Mouse (Mus musculus): ENCODE measurements around the gene BC029722. TPM values are rescaled to one million over a fixed set of nuclear protein-coding genes. Genes with fewer than 3 reads are reported as not detected.

The BC029722 gene
- total RNA-seq, 1 experiment = 7.0 TPM

DNA sequence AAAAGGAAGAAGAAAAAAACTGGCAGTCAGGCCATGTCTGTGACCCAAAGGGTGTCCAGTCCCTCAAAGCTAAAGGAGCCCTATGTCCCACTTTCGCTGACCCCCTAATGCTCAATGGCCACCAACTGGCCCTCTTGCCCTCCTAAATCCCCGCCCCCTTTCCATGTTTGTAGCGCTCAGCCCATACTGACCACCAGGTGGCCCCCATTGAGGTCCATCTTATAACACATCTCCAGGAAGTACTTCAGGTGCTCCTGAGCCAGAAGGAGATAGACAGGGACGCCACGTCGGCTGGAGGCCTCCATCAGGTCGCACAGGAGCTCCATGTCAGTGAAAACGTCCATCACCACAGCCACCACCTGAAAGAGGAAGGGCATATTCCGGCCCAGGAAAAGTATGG, 12.1 kb upstream of the BC029722 start:
- no peaks in the 10 kb centered on the region for H3K36me3 ChIP-seq (ENCODE audit: control insufficient read depth, insufficient read depth, low read length, poor library complexity, severe bottlenecking)
- TF ChIP-seq ZC3H11A (IDR thresholded peaks at IDR 0.05; ENCODE audit: borderline replicate concordance, low read depth, low read length) = no peak
- no peak for TF ChIP-seq CHD2 (IDR thresholded peaks at IDR 0.05; ENCODE audit: low read depth, low read length)
- TF ChIP-seq HCFC1 (IDR thresholded peaks at IDR 0.05; ENCODE audit: borderline replicate concordance, insufficient read depth, low read length) = no peak
- TF ChIP-seq ZNF384 (IDR thresholded peaks at IDR 0.05; ENCODE audit: low read depth, low read length) = no peak
- no peak for TF ChIP-seq MAFK (IDR thresholded peaks at IDR 0.05; ENCODE audit: insufficient read depth, low read depth, low read length)
- in situ Hi-C loops (cut with MboI; ENCODE audit: low sequenced_read_pairs in 2 of 2, unreplicated experiment in 2 of 2) = loop anchor here in 1 of 2 experiments (5.0 kb wide), 1 partner anchor 116 kb away; the partner anchor contains the start of gene Gdf5
- H3K4me1 ChIP-seq (ENCODE audit: control insufficient read depth in 2 of 2, insufficient read depth in 2 of 2, low read length in 2 of 2, poor library complexity in 1 of 2) = peaks cover 0 to 16% of the 10 kb centered on the region in 2 experiments; a peak in 2 of 4 replicates
- no peak overlapping the region for H3K9ac ChIP-seq (ENCODE audit: insufficient read depth, low read depth, low read length, poor library complexity, severe bottlenecking)
- H3K4me3 ChIP-seq (ENCODE audit: insufficient read depth in 1 of 2, low read depth in 1 of 2, low read length in 2 of 2, poor library complexity in 1 of 2, severe bottlenecking in 1 of 2) = no peak overlapping the region
- no peak for DNase-seq (ENCODE audit: low read depth, low spot score)
- no peak overlapping the region; the same call in 1 of the 2 replicates for H3K27ac ChIP-seq (ENCODE audit: insufficient read depth, low read depth, low read length, poor library complexity, severe bottlenecking)
- no peaks in the 10 kb centered on the region for H3K9me3 ChIP-seq (ENCODE audit: control insufficient read depth, insufficient read depth, low read depth, low read length)

GRCm38 (mm10) chr2:155830841-155831240, 11.6 kb upstream of the BC029722 start:
- H3K36me3 ChIP-seq (ENCODE audit: control insufficient read depth, insufficient read depth, low read length, poor library complexity, severe bottlenecking) = no peaks in the 10 kb centered on the region
- H3K9me3 ChIP-seq (ENCODE audit: control insufficient read depth, insufficient read depth, low read depth, low read length) = no peaks in the 10 kb centered on the region
- no peak for TF ChIP-seq ZC3H11A (IDR thresholded peaks at IDR 0.05; ENCODE audit: borderline replicate concordance, low read depth, low read length)
- TF ChIP-seq MAFK (IDR thresholded peaks at IDR 0.05; ENCODE audit: insufficient read depth, low read depth, low read length) = no peak
- TF ChIP-seq HCFC1 (IDR thresholded peaks at IDR 0.05; ENCODE audit: borderline replicate concordance, insufficient read depth, low read length) = no peak

GRCm38 (mm10) chr2:155826630-155827424, 7.6 kb upstream of the BC029722 start, which contains the start of gene Eif6:
Eif6 (minus strand) TSS chr2:155826925.
- DNase-seq (ENCODE audit: low read depth, low spot score) = peak; percentile 82
- Histone ChIP-seq H3K27ac (ENCODE audit: insufficient read depth, low read depth, low read length, poor library complexity, severe bottlenecking) (peak within 1 kb of the TSS; percentile 42; the same call in 1 of the 2 replicates), H3K9me3 (ENCODE audit: control insufficient read depth, insufficient read depth, low read depth, low read length) (no peaks in the 10 kb centered on the region), H3K9ac (ENCODE audit: insufficient read depth, low read depth, low read length, poor library complexity, severe bottlenecking) (peak within 1 kb of the TSS; percentile 81), H3K4me1 (ENCODE audit: control insufficient read depth in 2 of 2, insufficient read depth in 2 of 2, low read length in 2 of 2, poor library complexity in 1 of 2) (peaks cover 0 to 3% of the 10 kb centered on the region in 2 experiments; a peak in 1 of 4 replicates), H3K4me3 (ENCODE audit: insufficient read depth in 1 of 2, low read depth in 1 of 2, low read length in 2 of 2, poor library complexity in 1 of 2, severe bottlenecking in 1 of 2) (peak within 1 kb of the TSS; percentile 81 to 93), H3K36me3 (ENCODE audit: control insufficient read depth, insufficient read depth, low read length, poor library complexity, severe bottlenecking) (peaks cover 21% of the 10 kb centered on the region)
- TF ChIP-seq CHD2 (IDR thresholded peaks at IDR 0.05; ENCODE audit: low read depth, low read length) = no peak
- 0 out of 2 replicates have a peak, but pooled peaks have one; percentile 26 for TF ChIP-seq HCFC1 (IDR thresholded peaks at IDR 0.05; ENCODE audit: borderline replicate concordance, insufficient read depth, low read length)
- in situ Hi-C loops (cut with MboI; ENCODE audit: low sequenced_read_pairs in 2 of 2, unreplicated experiment in 2 of 2) = no loop called here

More at GRCm38 (mm10) chr2:155830841-155831240, 11.6 kb upstream of the BC029722 start:
- Histone ChIP-seq H3K4me3 (ENCODE audit: insufficient read depth in 1 of 2, low read depth in 1 of 2, low read length in 2 of 2, poor library complexity in 1 of 2, severe bottlenecking in 1 of 2) (no peak overlapping the region), H3K27ac (ENCODE audit: insufficient read depth, low read depth, low read length, poor library complexity, severe bottlenecking) (no peak overlapping the region), H3K4me1 (ENCODE audit: control insufficient read depth in 2 of 2, insufficient read depth in 2 of 2, low read length in 2 of 2, poor library complexity in 1 of 2) (peaks cover 0 to 14% of the 10 kb centered on the region in 2 experiments; a peak in 2 of 4 replicates), H3K9ac (ENCODE audit: insufficient read depth, low read depth, low read length, poor library complexity, severe bottlenecking) (no peak overlapping the region)
- in situ Hi-C loops (cut with MboI; ENCODE audit: low sequenced_read_pairs in 2 of 2, unreplicated experiment in 2 of 2) = loop anchor here in 1 of 2 experiments (5.0 kb wide), 1 partner anchor 116 kb away; the partner anchor contains the start of gene Gdf5
- DNase-seq (ENCODE audit: low read depth, low spot score) = no peak

- peaks cover 24% of the 10 kb centered on the region for H3K36me3 ChIP-seq (ENCODE audit: control insufficient read depth, insufficient read depth, low read length, poor library complexity, severe bottlenecking)
- H3K9ac ChIP-seq (ENCODE audit: insufficient read depth, low read depth, low read length, poor library complexity, severe bottlenecking) = peak overlapping the region; percentile 81
- peak overlapping the region; percentile 81 to 93 for H3K4me3 ChIP-seq (ENCODE audit: insufficient read depth in 1 of 2, low read depth in 1 of 2, low read length in 2 of 2, poor library complexity in 1 of 2, severe bottlenecking in 1 of 2)
- TF ChIP-seq CHD2 (IDR thresholded peaks at IDR 0.05; ENCODE audit: low read depth, low read length) (no peak), MAFK (IDR thresholded peaks at IDR 0.05; ENCODE audit: insufficient read depth, low read depth, low read length) (no peak), HCFC1 (IDR thresholded peaks at IDR 0.05; ENCODE audit: borderline replicate concordance, insufficient read depth, low read length) (no peak), ZNF384 (IDR thresholded peaks at IDR 0.05; ENCODE audit: low read depth, low read length) (no peak), ZC3H11A (IDR thresholded peaks at IDR 0.05; ENCODE audit: borderline replicate concordance, low read depth, low read length) (no peak)
- in situ Hi-C loops (cut with MboI; ENCODE audit: low sequenced_read_pairs in 2 of 2, unreplicated experiment in 2 of 2) = no loop called here
- peak overlapping the region; percentile 42; the same call in 1 of the 2 replicates for H3K27ac ChIP-seq (ENCODE audit: insufficient read depth, low read depth, low read length, poor library complexity, severe bottlenecking)
- no peak for DNase-seq (ENCODE audit: low read depth, low spot score)
- H3K9me3 ChIP-seq (ENCODE audit: control insufficient read depth, insufficient read depth, low read depth, low read length) = no peaks in the 10 kb centered on the region
- 0 out of 4 replicates have a peak, but pooled peaks cover 0 to 1% of the 10 kb centered on the region in 2 experiments for H3K4me1 ChIP-seq (ENCODE audit: control insufficient read depth in 2 of 2, insufficient read depth in 2 of 2, low read length in 2 of 2, poor library complexity in 1 of 2)
These were observed 6.8 kb upstream of the BC029722 start for GRCm38 (mm10) chr2:155825904-155826629.
